Mouse (Mus musculus): ENCODE data around the gene Pglyrp4. TPM values are rescaled to one million over a fixed set of nuclear protein-coding genes. Genes with fewer than 3 reads are reported as not detected.
A peak's percentile ranks its signal among the peaks of the same experiment; 100 is the strongest.

The Pglyrp4 gene
- polyA plus RNA-seq (2014; fragmentation: Nextera tagmentation; extraction: Ambion mirVana) = not detected in 2 replicates

DNA sequence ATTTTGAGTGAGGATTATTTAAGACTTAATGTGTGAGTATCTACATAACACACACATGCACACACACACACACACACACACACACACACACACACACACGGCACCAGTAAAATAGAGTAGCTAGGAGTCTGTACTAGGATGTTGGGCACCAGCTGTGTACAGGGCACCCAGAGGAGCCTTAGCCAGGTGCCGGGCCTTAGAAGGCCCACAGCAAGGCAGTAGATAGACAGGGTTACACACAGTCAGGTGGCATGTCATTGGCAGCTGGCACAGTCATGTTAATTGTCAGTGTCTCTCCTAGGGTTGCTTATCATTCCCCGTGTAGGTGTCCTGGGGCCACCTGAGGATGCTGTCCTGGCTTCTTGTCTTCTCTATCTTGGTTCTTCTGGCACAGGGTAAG, at the start of gene Pglyrp4:
Pglyrp4 (plus strand) TSS at position 301 of the 400 bp plus-strand sequence.
- Histone ChIP-seq H3K27ac (ENCODE audit: low read depth, low read length) (no peak within 1 kb of the TSS), H3K36me3 (ENCODE audit: control insufficient read depth, insufficient read depth, low read length) (no peaks in the 10 kb centered on the region), H3K9ac (replicated peaks; ENCODE audit: low read depth, low read length) (no peak within 1 kb of the TSS), H3K4me2 (ENCODE audit: low read depth, low read length) (no peak within 1 kb of the TSS), H3K4me3 (ENCODE audit: low read depth, low read length) (no peak within 1 kb of the TSS), H3K4me1 (ENCODE audit: control insufficient read depth, insufficient read depth, low read length) (no peaks in the 10 kb centered on the region), H3K9me3 (ENCODE audit: control insufficient read depth, low read length) (no peaks in the 10 kb centered on the region), H3K27me3 (ENCODE audit: control insufficient read depth, insufficient read depth, low read length) (no peaks in the 10 kb centered on the region)
- ATAC-seq (ENCODE audit: low read depth) = no peak
- 90% methylated on average over 3 of the region's 3 CpGs for WGBS

DNA sequence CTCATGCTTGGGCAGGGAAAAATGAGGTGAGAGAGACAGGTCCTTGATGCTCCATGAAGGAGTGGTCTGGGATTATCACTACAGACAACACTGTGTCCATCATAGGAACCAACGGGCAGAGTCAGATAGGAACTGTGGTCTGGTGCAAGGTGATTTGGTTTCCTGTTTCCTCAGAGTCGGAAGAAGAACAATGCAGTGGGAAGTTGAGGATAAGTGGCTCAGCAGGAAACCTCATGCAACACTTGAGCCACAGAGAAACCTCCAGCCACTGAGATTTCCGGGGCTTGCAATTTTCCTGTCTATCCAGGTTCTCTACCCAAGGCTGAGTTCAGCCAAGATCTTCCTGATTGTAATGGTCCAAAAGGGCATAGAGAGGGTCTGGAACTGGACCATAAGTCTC, 48.0 kb upstream of the Pglyrp4 start:
- no peaks in the 10 kb centered on the region for H3K9me3 ChIP-seq (ENCODE audit: control insufficient read depth, low read length)
- no peak overlapping the region for H3K27ac ChIP-seq (ENCODE audit: low read depth, low read length)
- H3K4me3 ChIP-seq (ENCODE audit: low read depth, low read length) = no peak overlapping the region
- H3K36me3 ChIP-seq (ENCODE audit: control insufficient read depth, insufficient read depth, low read length) = no peaks in the 10 kb centered on the region
- no peak overlapping the region for H3K9ac ChIP-seq (replicated peaks; ENCODE audit: low read depth, low read length)
- H3K27me3 ChIP-seq (ENCODE audit: control insufficient read depth, insufficient read depth, low read length) = no peaks in the 10 kb centered on the region
- H3K4me2 ChIP-seq (ENCODE audit: low read depth, low read length) = no peak overlapping the region
- H3K4me1 ChIP-seq (ENCODE audit: control insufficient read depth, insufficient read depth, low read length) = no peaks in the 10 kb centered on the region
- WGBS = 69% methylated on average over 3 of the region's 3 CpGs
- no peak for ATAC-seq (ENCODE audit: low read depth)

DNA sequence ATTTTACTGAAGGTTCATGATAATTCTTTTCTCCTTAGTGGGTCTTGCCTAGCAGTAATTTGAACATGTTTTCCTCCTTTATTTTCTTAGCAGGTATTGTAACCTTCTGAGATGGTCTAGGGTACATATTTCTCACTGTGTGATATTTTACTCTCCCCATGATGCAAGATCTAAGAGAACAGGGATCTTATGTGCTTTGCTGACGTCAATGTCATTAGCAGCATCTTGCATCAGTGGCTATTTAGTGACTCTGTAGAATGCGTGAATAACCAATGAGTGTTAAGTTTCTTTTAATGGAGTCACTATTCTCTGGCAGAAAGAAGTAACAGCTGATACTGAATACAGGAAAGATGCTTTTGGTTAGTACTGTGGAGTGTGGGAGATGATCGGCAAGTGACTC, 42.8 kb upstream of the Pglyrp4 start:
- H3K9me3 ChIP-seq (ENCODE audit: control insufficient read depth, low read length) = no peaks in the 10 kb centered on the region
- H3K4me1 ChIP-seq (ENCODE audit: control insufficient read depth, insufficient read depth, low read length) = no peaks in the 10 kb centered on the region
- H3K4me2 ChIP-seq (ENCODE audit: low read depth, low read length) = no peak overlapping the region
- no peaks in the 10 kb centered on the region for H3K36me3 ChIP-seq (ENCODE audit: control insufficient read depth, insufficient read depth, low read length)
- no peaks in the 10 kb centered on the region for H3K27me3 ChIP-seq (ENCODE audit: control insufficient read depth, insufficient read depth, low read length)
- no peak overlapping the region for H3K9ac ChIP-seq (replicated peaks; ENCODE audit: low read depth, low read length)
- no peak for ATAC-seq (ENCODE audit: low read depth)
- WGBS = 88% methylated on average over 3 of the region's 3 CpGs
- no peak overlapping the region for H3K27ac ChIP-seq (ENCODE audit: low read depth, low read length)
- H3K4me3 ChIP-seq (ENCODE audit: low read depth, low read length) = no peak overlapping the region

GRCm38 (mm10) chr3:90686835-90687234, 39.9 kb upstream of the Pglyrp4 start:
- Histone ChIP-seq H3K4me2 (ENCODE audit: low read depth, low read length) (no peak overlapping the region), H3K4me3 (ENCODE audit: low read depth, low read length) (no peak overlapping the region), H3K9me3 (ENCODE audit: control insufficient read depth, low read length) (no peaks in the 10 kb centered on the region), H3K9ac (replicated peaks; ENCODE audit: low read depth, low read length) (no peak overlapping the region), H3K27ac (ENCODE audit: low read depth, low read length) (no peak overlapping the region), H3K27me3 (ENCODE audit: control insufficient read depth, insufficient read depth, low read length) (no peaks in the 10 kb centered on the region), H3K36me3 (ENCODE audit: control insufficient read depth, insufficient read depth, low read length) (no peaks in the 10 kb centered on the region), H3K4me1 (ENCODE audit: control insufficient read depth, insufficient read depth, low read length) (no peaks in the 10 kb centered on the region)
- ATAC-seq (ENCODE audit: low read depth) = no peak
- WGBS = 85% methylated on average over 2 of the region's 2 CpGs

DNA sequence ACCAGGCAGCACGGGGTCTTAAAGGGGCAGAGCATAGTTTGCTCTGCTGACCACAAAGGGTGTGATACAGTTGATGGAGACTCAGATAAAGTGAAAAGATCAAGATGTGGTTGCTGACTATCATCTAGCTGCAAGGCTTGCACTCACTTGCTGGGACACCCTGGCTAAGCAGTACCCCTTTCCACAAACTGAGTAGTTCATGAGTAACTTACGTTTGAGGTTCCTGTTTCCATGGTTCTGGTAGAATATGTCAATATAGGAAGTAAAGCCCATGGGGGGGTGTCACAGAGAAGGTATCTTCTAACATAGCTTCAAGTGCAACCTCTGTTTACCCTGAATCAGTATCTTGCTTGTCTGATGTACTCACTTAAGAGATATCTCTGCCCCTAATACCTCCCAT, 33.2 kb upstream of the Pglyrp4 start:
- no peak for ATAC-seq (ENCODE audit: low read depth)
- Histone ChIP-seq H3K4me3 (ENCODE audit: low read depth, low read length) (no peak overlapping the region), H3K36me3 (ENCODE audit: control insufficient read depth, insufficient read depth, low read length) (no peaks in the 10 kb centered on the region), H3K27ac (ENCODE audit: low read depth, low read length) (no peak overlapping the region), H3K9me3 (ENCODE audit: control insufficient read depth, low read length) (no peaks in the 10 kb centered on the region), H3K27me3 (ENCODE audit: control insufficient read depth, insufficient read depth, low read length) (no peaks in the 10 kb centered on the region), H3K9ac (replicated peaks; ENCODE audit: low read depth, low read length) (no peak overlapping the region), H3K4me1 (ENCODE audit: control insufficient read depth, insufficient read depth, low read length) (no peaks in the 10 kb centered on the region), H3K4me2 (ENCODE audit: low read depth, low read length) (no peak overlapping the region)
- WGBS = 83% methylated on average over 2 of the region's 2 CpGs

- H3K4me2 ChIP-seq (ENCODE audit: low read depth, low read length) = no peak within 1 kb of the TSS
- H3K36me3 ChIP-seq (ENCODE audit: control insufficient read depth, insufficient read depth, low read length) = no peaks in the 10 kb centered on the region
- no peaks in the 10 kb centered on the region for H3K9me3 ChIP-seq (ENCODE audit: control insufficient read depth, low read length)
- no peak for ATAC-seq (ENCODE audit: low read depth)
- no peaks in the 10 kb centered on the region for H3K27me3 ChIP-seq (ENCODE audit: control insufficient read depth, insufficient read depth, low read length)
- H3K4me3 ChIP-seq (ENCODE audit: low read depth, low read length) = no peak within 1 kb of the TSS
- WGBS = 76% methylated on average over 3 of the region's 3 CpGs
- no peak within 1 kb of the TSS for H3K9ac ChIP-seq (replicated peaks; ENCODE audit: low read depth, low read length)
- H3K4me1 ChIP-seq (ENCODE audit: control insufficient read depth, insufficient read depth, low read length) = no peaks in the 10 kb centered on the region
- H3K27ac ChIP-seq (ENCODE audit: low read depth, low read length) = no peak within 1 kb of the TSS
Observed at GRCm38 (mm10) chr3:90695613-90696012, 31.1 kb upstream of the Pglyrp4 start, which contains the start of gene S100a9. TSS of gene S100a9 (minus strand) at chr3:90695721.

DNA sequence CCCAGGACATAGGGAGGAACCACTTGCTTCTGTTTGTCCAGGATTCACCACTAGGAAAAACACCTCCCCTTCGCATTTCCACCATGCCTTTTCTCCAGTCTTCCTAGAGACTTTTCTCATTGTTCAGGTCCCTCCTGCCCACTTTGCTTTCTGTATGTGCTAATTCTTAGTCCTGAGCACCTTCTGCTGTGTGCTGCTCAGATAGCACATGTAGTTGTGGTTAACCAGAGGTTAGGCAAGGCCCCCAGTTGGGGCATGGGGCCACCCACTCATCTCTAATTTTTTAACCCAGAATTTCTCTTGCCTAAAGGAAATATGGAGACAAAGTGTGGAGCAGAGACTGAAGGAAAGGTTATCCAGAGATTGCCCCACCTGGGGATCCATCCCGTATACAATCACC, 24.5 kb upstream of the Pglyrp4 start:
- no peak for ATAC-seq (ENCODE audit: low read depth)
- H3K4me1 ChIP-seq (ENCODE audit: control insufficient read depth, insufficient read depth, low read length) = no peaks in the 10 kb centered on the region
- no peaks in the 10 kb centered on the region for H3K36me3 ChIP-seq (ENCODE audit: control insufficient read depth, insufficient read depth, low read length)
- H3K4me3 ChIP-seq (ENCODE audit: low read depth, low read length) = no peak overlapping the region
- H3K9ac ChIP-seq (replicated peaks; ENCODE audit: low read depth, low read length) = no peak overlapping the region
- WGBS = 96% methylated on average over 2 of the region's 2 CpGs
- no peak overlapping the region for H3K27ac ChIP-seq (ENCODE audit: low read depth, low read length)
- H3K4me2 ChIP-seq (ENCODE audit: low read depth, low read length) = no peak overlapping the region
- no peaks in the 10 kb centered on the region for H3K27me3 ChIP-seq (ENCODE audit: control insufficient read depth, insufficient read depth, low read length)
- H3K9me3 ChIP-seq (ENCODE audit: control insufficient read depth, low read length) = no peaks in the 10 kb centered on the region

- H3K9ac ChIP-seq (replicated peaks; ENCODE audit: low read depth, low read length) = no peak overlapping the region
- no peak overlapping the region for H3K4me2 ChIP-seq (ENCODE audit: low read depth, low read length)
- ATAC-seq (ENCODE audit: low read depth) = peak; percentile 71
- H3K9me3 ChIP-seq (ENCODE audit: control insufficient read depth, low read length) = no peaks in the 10 kb centered on the region
- no peaks in the 10 kb centered on the region for H3K4me1 ChIP-seq (ENCODE audit: control insufficient read depth, insufficient read depth, low read length)
- no peaks in the 10 kb centered on the region for H3K27me3 ChIP-seq (ENCODE audit: control insufficient read depth, insufficient read depth, low read length)
- WGBS = 26% methylated on average over 4 of the region's 4 CpGs
- H3K36me3 ChIP-seq (ENCODE audit: control insufficient read depth, insufficient read depth, low read length) = no peaks in the 10 kb centered on the region
- no peak overlapping the region for H3K27ac ChIP-seq (ENCODE audit: low read depth, low read length)
- H3K4me3 ChIP-seq (ENCODE audit: low read depth, low read length) = no peak overlapping the region
Observed at GRCm38 (mm10) chr3:90708523-90709202, 18.0 kb upstream of the Pglyrp4 start.

- Histone ChIP-seq H3K27ac (ENCODE audit: low read depth, low read length) (no peak overlapping the region), H3K4me1 (ENCODE audit: control insufficient read depth, insufficient read depth, low read length) (no peaks in the 10 kb centered on the region), H3K4me2 (ENCODE audit: low read depth, low read length) (no peak overlapping the region), H3K9me3 (ENCODE audit: control insufficient read depth, low read length) (no peaks in the 10 kb centered on the region), H3K9ac (replicated peaks; ENCODE audit: low read depth, low read length) (no peak overlapping the region), H3K36me3 (ENCODE audit: control insufficient read depth, insufficient read depth, low read length) (no peaks in the 10 kb centered on the region), H3K4me3 (ENCODE audit: low read depth, low read length) (no peak overlapping the region), H3K27me3 (ENCODE audit: control insufficient read depth, insufficient read depth, low read length) (no peaks in the 10 kb centered on the region)
- ATAC-seq (ENCODE audit: low read depth) = peak; percentile 38
- 49% methylated on average over 12 of the region's 12 CpGs for WGBS
Observed at GRCm38 (mm10) chr3:90709591-90710460, 16.9 kb upstream of the Pglyrp4 start.

Measured in neural tube, embryonic 14.5 days (tissue).